Mouse (Mus musculus): ENCODE measurements around the gene Cyb5r2. TPM values are rescaled to one million over a fixed set of nuclear protein-coding genes. Genes with fewer than 3 reads are reported as not detected.

Cyb5r2 gene
- polyA plus RNA-seq, 1 experiment from 2014 or later: 0.25 TPM

- Histone ChIP-seq H3K36me3 (ENCODE audit: control insufficient read depth, insufficient read depth, low read length) (no peaks in the 10 kb centered on the region), H3K4me1 (ENCODE audit: control insufficient read depth, insufficient read depth, low read length) (0 out of 2 replicates have a peak, but pooled peaks cover 6% of the 10 kb centered on the region), H3K9me3 (replicated peaks; ENCODE audit: control insufficient read depth, low read length) (no peaks in the 10 kb centered on the region), H3K9ac (ENCODE audit: low read length) (no peak overlapping the region), H3K4me3 (replicated peaks; ENCODE audit: low read length) (no peak overlapping the region), H3K27me3 (ENCODE audit: control insufficient read depth, insufficient read depth, low read length) (no peaks in the 10 kb centered on the region), H3K27ac (ENCODE audit: low read length) (no peak overlapping the region), H3K4me2 (ENCODE audit: low read depth, low read length) (no peak overlapping the region)
- WGBS: 74% methylated on average over 3 of the region's 3 CpGs
- ATAC-seq (ENCODE audit: insufficient read depth, low FRiP score): no peak
Observed at GRCm38 (mm10) chr7:107755905-107756304, 1.9 kb downstream of the Cyb5r2 start.

- H3K36me3 ChIP-seq (ENCODE audit: control insufficient read depth, insufficient read depth, low read length): no peaks in the 10 kb centered on the region
- no peaks in the 10 kb centered on the region for H3K9me3 ChIP-seq (replicated peaks; ENCODE audit: control insufficient read depth, low read length)
- H3K4me3 ChIP-seq (replicated peaks; ENCODE audit: low read length): no peak overlapping the region
- no peaks in the 10 kb centered on the region for H3K27me3 ChIP-seq (ENCODE audit: control insufficient read depth, insufficient read depth, low read length)
- no peak overlapping the region for H3K4me2 ChIP-seq (ENCODE audit: low read depth, low read length)
- WGBS: 75% methylated on average over 10 of the region's 10 CpGs
- H3K9ac ChIP-seq (ENCODE audit: low read length): no peak overlapping the region
- no peak overlapping the region for H3K27ac ChIP-seq (ENCODE audit: low read length)
- no peak for ATAC-seq (ENCODE audit: insufficient read depth, low FRiP score)
- no peaks in the 10 kb centered on the region for H3K4me1 ChIP-seq (ENCODE audit: control insufficient read depth, insufficient read depth, low read length)
Observed at GRCm38 (mm10) chr7:107752031-107752520, 5.8 kb downstream of the Cyb5r2 start.

GRCm38 (mm10) chr7:107749721-107750120 lies 8.1 kb downstream of the Cyb5r2 start:
- no peak overlapping the region for H3K4me3 ChIP-seq (replicated peaks; ENCODE audit: low read length)
- H3K4me1 ChIP-seq (ENCODE audit: control insufficient read depth, insufficient read depth, low read length): no peaks in the 10 kb centered on the region
- H3K27ac ChIP-seq (ENCODE audit: low read length): no peak overlapping the region
- H3K4me2 ChIP-seq (ENCODE audit: low read depth, low read length): no peak overlapping the region
- no peaks in the 10 kb centered on the region for H3K27me3 ChIP-seq (ENCODE audit: control insufficient read depth, insufficient read depth, low read length)
- ATAC-seq (ENCODE audit: insufficient read depth, low FRiP score): no peak
- H3K36me3 ChIP-seq (ENCODE audit: control insufficient read depth, insufficient read depth, low read length): no peaks in the 10 kb centered on the region
- H3K9me3 ChIP-seq (replicated peaks; ENCODE audit: control insufficient read depth, low read length): no peaks in the 10 kb centered on the region
- no peak overlapping the region for H3K9ac ChIP-seq (ENCODE audit: low read length)
- 68% methylated on average over 4 of the region's 4 CpGs for WGBS

- no peak for ATAC-seq (ENCODE audit: insufficient read depth, low FRiP score)
- 10% methylated on average over 3 of the region's 3 CpGs for WGBS
- H3K4me2 ChIP-seq (ENCODE audit: low read depth, low read length): no peak overlapping the region
Observed at GRCm38 (mm10) chr7:107749270-107749669, 8.6 kb downstream of the Cyb5r2 start.

DNA sequence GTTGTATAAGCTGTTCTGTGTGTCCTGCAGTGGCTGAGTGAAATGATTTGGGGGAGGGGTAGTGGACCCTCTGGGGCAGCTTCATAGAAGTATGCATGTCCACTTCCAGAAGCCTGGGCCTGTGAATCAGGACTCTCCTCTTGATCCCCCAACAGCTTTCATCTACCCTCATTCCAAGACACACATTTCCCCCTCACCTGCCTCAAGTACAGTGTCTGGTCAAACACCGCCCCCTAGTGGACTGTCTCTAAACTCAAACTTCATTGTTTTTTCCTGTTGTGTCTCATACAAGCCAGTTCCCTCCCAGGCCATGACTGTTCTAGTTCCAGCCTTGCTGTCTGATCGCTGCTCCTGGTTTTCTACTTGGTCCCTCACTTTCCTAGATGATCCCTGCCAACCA lies 9.9 kb downstream of the Cyb5r2 start:
- Histone ChIP-seq H3K27me3 (ENCODE audit: control insufficient read depth, insufficient read depth, low read length) (no peaks in the 10 kb centered on the region), H3K9me3 (replicated peaks; ENCODE audit: control insufficient read depth, low read length) (no peaks in the 10 kb centered on the region), H3K4me1 (ENCODE audit: control insufficient read depth, insufficient read depth, low read length) (no peaks in the 10 kb centered on the region), H3K4me2 (ENCODE audit: low read depth, low read length) (no peak overlapping the region), H3K9ac (ENCODE audit: low read length) (no peak overlapping the region), H3K36me3 (ENCODE audit: control insufficient read depth, insufficient read depth, low read length) (peaks cover 3% of the 10 kb centered on the region; the same call in 1 of the 2 replicates), H3K4me3 (replicated peaks; ENCODE audit: low read length) (no peak overlapping the region), H3K27ac (ENCODE audit: low read length) (no peak overlapping the region)
- 14% methylated on average over 2 of the region's 2 CpGs for WGBS
- no peak for ATAC-seq (ENCODE audit: insufficient read depth, low FRiP score)

More at GRCm38 (mm10) chr7:107749270-107749669, 8.6 kb downstream of the Cyb5r2 start:
- no peak overlapping the region for H3K4me3 ChIP-seq (replicated peaks; ENCODE audit: low read length)
- H3K4me1 ChIP-seq (ENCODE audit: control insufficient read depth, insufficient read depth, low read length): no peaks in the 10 kb centered on the region
- no peaks in the 10 kb centered on the region for H3K9me3 ChIP-seq (replicated peaks; ENCODE audit: control insufficient read depth, low read length)
- H3K27me3 ChIP-seq (ENCODE audit: control insufficient read depth, insufficient read depth, low read length): no peaks in the 10 kb centered on the region
- H3K9ac ChIP-seq (ENCODE audit: low read length): no peak overlapping the region
- H3K36me3 ChIP-seq (ENCODE audit: control insufficient read depth, insufficient read depth, low read length): no peaks in the 10 kb centered on the region
- no peak overlapping the region for H3K27ac ChIP-seq (ENCODE audit: low read length)

GRCm38 (mm10) chr7:107747476-107747875 lies 10.4 kb downstream of the Cyb5r2 start:
- Histone ChIP-seq H3K27ac (ENCODE audit: low read length) (no peak overlapping the region), H3K36me3 (ENCODE audit: control insufficient read depth, insufficient read depth, low read length) (peaks cover 6% of the 10 kb centered on the region; the same call in 1 of the 2 replicates), H3K27me3 (ENCODE audit: control insufficient read depth, insufficient read depth, low read length) (no peaks in the 10 kb centered on the region), H3K9ac (ENCODE audit: low read length) (no peak overlapping the region), H3K4me3 (replicated peaks; ENCODE audit: low read length) (no peak overlapping the region), H3K4me2 (ENCODE audit: low read depth, low read length) (no peak overlapping the region), H3K4me1 (ENCODE audit: control insufficient read depth, insufficient read depth, low read length) (no peaks in the 10 kb centered on the region), H3K9me3 (replicated peaks; ENCODE audit: control insufficient read depth, low read length) (no peaks in the 10 kb centered on the region)
- no peak for ATAC-seq (ENCODE audit: insufficient read depth, low FRiP score)
- WGBS: 84% methylated on average over 9 of the region's 9 CpGs

GRCm38 (mm10) chr7:107746036-107746435 lies 11.8 kb downstream of the Cyb5r2 start:
- Histone ChIP-seq H3K9me3 (replicated peaks; ENCODE audit: control insufficient read depth, low read length) (no peaks in the 10 kb centered on the region), H3K27ac (ENCODE audit: low read length) (no peak overlapping the region), H3K27me3 (ENCODE audit: control insufficient read depth, insufficient read depth, low read length) (no peaks in the 10 kb centered on the region), H3K9ac (ENCODE audit: low read length) (no peak overlapping the region), H3K4me3 (replicated peaks; ENCODE audit: low read length) (no peak overlapping the region), H3K4me2 (ENCODE audit: low read depth, low read length) (no peak overlapping the region), H3K36me3 (ENCODE audit: control insufficient read depth, insufficient read depth, low read length) (peaks cover 6% of the 10 kb centered on the region; the same call in 1 of the 2 replicates), H3K4me1 (ENCODE audit: control insufficient read depth, insufficient read depth, low read length) (no peaks in the 10 kb centered on the region)
- WGBS: 87% methylated on average over 8 of the region's 8 CpGs
- no peak for ATAC-seq (ENCODE audit: insufficient read depth, low FRiP score)

DNA sequence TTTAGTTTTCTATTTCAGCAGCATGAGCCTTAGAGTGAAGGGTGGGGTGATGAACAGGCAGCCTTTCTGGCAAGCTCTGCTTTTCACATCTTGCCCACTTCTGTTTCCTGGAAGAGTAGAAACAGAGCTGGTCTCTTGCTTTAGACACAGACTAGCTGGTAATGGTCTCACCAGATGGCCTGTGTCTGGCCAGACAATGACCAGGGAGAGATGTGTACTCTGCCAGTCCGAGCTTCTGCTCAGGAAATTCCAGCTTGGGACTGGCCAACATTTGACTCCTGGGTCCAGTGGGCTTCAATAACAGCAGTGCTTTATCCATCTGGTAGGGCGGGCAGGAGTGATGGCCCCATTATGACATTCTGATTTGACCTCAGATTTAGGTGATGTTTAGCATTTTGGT lies 12.7 kb downstream of the Cyb5r2 start:
- H3K27me3 ChIP-seq (ENCODE audit: control insufficient read depth, insufficient read depth, low read length): no peaks in the 10 kb centered on the region
- WGBS: 69% methylated on average over 2 of the region's 2 CpGs
- H3K4me3 ChIP-seq (replicated peaks; ENCODE audit: low read length): no peak overlapping the region
- no peak overlapping the region for H3K4me2 ChIP-seq (ENCODE audit: low read depth, low read length)
- no peak for ATAC-seq (ENCODE audit: insufficient read depth, low FRiP score)
- no peaks in the 10 kb centered on the region for H3K9me3 ChIP-seq (replicated peaks; ENCODE audit: control insufficient read depth, low read length)
- peaks cover 6% of the 10 kb centered on the region; the same call in 1 of the 2 replicates for H3K36me3 ChIP-seq (ENCODE audit: control insufficient read depth, insufficient read depth, low read length)
- no peak overlapping the region for H3K27ac ChIP-seq (ENCODE audit: low read length)
- H3K9ac ChIP-seq (ENCODE audit: low read length): no peak overlapping the region
- no peaks in the 10 kb centered on the region for H3K4me1 ChIP-seq (ENCODE audit: control insufficient read depth, insufficient read depth, low read length)

- H3K36me3 ChIP-seq (ENCODE audit: control insufficient read depth, insufficient read depth, low read length): peaks cover 6% of the 10 kb centered on the region; the same call in 1 of the 2 replicates
- H3K27ac ChIP-seq (ENCODE audit: low read length): no peak overlapping the region
- H3K27me3 ChIP-seq (ENCODE audit: control insufficient read depth, insufficient read depth, low read length): no peaks in the 10 kb centered on the region
- H3K4me3 ChIP-seq (replicated peaks; ENCODE audit: low read length): no peak overlapping the region
- no peaks in the 10 kb centered on the region for H3K9me3 ChIP-seq (replicated peaks; ENCODE audit: control insufficient read depth, low read length)
- H3K4me2 ChIP-seq (ENCODE audit: low read depth, low read length): no peak overlapping the region
- no peaks in the 10 kb centered on the region for H3K4me1 ChIP-seq (ENCODE audit: control insufficient read depth, insufficient read depth, low read length)
- WGBS: 81% methylated on average over 4 of the region's 4 CpGs
- ATAC-seq (ENCODE audit: insufficient read depth, low FRiP score): no peak
- H3K9ac ChIP-seq (ENCODE audit: low read length): no peak overlapping the region
Observed at GRCm38 (mm10) chr7:107744454-107744853, 13.4 kb downstream of the Cyb5r2 start.
